Mouse (Mus musculus): Measurements from ENCODE around the gene Rpl5. TPM values are rescaled to one million over a fixed set of nuclear protein-coding genes. Genes with fewer than 3 reads are reported as not detected.
A peak's percentile ranks its signal among the peaks of the same experiment; 100 is the strongest.

Rpl5 gene
- 27.9 and 29.6 TPM in 2 replicates for polyA plus RNA-seq (2015; fragmentation: Nextera tagmentation; extraction: Ambion mirVana)

- WGBS, result 3% methylated on average over 66 of the region's 66 CpGs
- H3K4me3 ChIP-seq (ENCODE audit: low read depth, low read length), result peak within 1 kb of the TSS; percentile 97
- H3K9me3 ChIP-seq (ENCODE audit: low read length), result no peaks in the 10 kb centered on the region
- DNase-seq (ENCODE audit: low spot score) (peak; percentile 98), ATAC-seq (peak; percentile 98)
- H3K4me1 ChIP-seq (ENCODE audit: insufficient read depth, low read depth, low read length), result no peaks in the 10 kb centered on the region; the same call in 1 of the 2 replicates
- H3K36me3 ChIP-seq (ENCODE audit: insufficient read depth, low read length), result peaks cover 8% of the 10 kb centered on the region; the same call in 1 of the 2 replicates
- H3K4me2 ChIP-seq (replicated peaks; ENCODE audit: low read depth, low read length), result peak within 1 kb of the TSS; percentile 66
- H3K27ac ChIP-seq (ENCODE audit: low read length), result peak within 1 kb of the TSS; percentile 82
- H3K27me3 ChIP-seq (replicated peaks; ENCODE audit: insufficient read depth, low read length), result no peaks in the 10 kb centered on the region
- TF ChIP-seq EP300 (IDR thresholded peaks at IDR 0.05) (no peak), CTCF (IDR thresholded peaks at IDR 0.05) (peak; percentile 97)
- peak within 1 kb of the TSS; percentile 96 for H3K9ac ChIP-seq (replicated peaks; ENCODE audit: low read depth)
Observed at GRCm38 (mm10) chr5:107900206-107901013, at the start of gene Rpl5. Gene Rpl5 (plus strand): TSS chr5:107900502.

GRCm38 (mm10) chr5:107853807-107854206 lies 46.5 kb upstream of the Rpl5 start:
- Histone ChIP-seq H3K27me3 (replicated peaks; ENCODE audit: insufficient read depth, low read length) (no peaks in the 10 kb centered on the region), H3K4me1 (ENCODE audit: insufficient read depth, low read depth, low read length) (peaks cover 5% of the 10 kb centered on the region; the same call in 1 of the 2 replicates), H3K9ac (replicated peaks; ENCODE audit: low read depth) (no peak overlapping the region), H3K36me3 (ENCODE audit: insufficient read depth, low read length) (no peaks in the 10 kb centered on the region), H3K27ac (ENCODE audit: low read length) (no peak overlapping the region), H3K4me3 (ENCODE audit: low read depth, low read length) (no peak overlapping the region), H3K4me2 (replicated peaks; ENCODE audit: low read depth, low read length) (peak overlapping the region; percentile 34), H3K9me3 (ENCODE audit: low read length) (no peaks in the 10 kb centered on the region)
- peak; percentile 71 for ATAC-seq
- 11% methylated on average over 6 of the region's 6 CpGs for WGBS
- peak; percentile 80 for DNase-seq (ENCODE audit: low spot score)
- TF ChIP-seq CTCF (IDR thresholded peaks at IDR 0.05), result no peak
- no peak for TF ChIP-seq EP300 (IDR thresholded peaks at IDR 0.05)

- H3K9ac ChIP-seq (replicated peaks; ENCODE audit: low read depth), result no peak overlapping the region
- no peak for ATAC-seq
- 57% methylated on average over 3 of the region's 3 CpGs for WGBS
Observed at GRCm38 (mm10) chr5:107854556-107854955, 45.7 kb upstream of the Rpl5 start.

GRCm38 (mm10) chr5:107855546-107855945 lies 44.8 kb upstream of the Rpl5 start:
- no peak overlapping the region for H3K27ac ChIP-seq (ENCODE audit: low read length)
- no peak for ATAC-seq
- H3K9ac ChIP-seq (replicated peaks; ENCODE audit: low read depth), result no peak overlapping the region
- no peaks in the 10 kb centered on the region for H3K36me3 ChIP-seq (ENCODE audit: insufficient read depth, low read length)
- H3K4me2 ChIP-seq (replicated peaks; ENCODE audit: low read depth, low read length), result no peak overlapping the region
- H3K4me1 ChIP-seq (ENCODE audit: insufficient read depth, low read depth, low read length), result peaks cover 5% of the 10 kb centered on the region; the same call in 1 of the 2 replicates
- H3K27me3 ChIP-seq (replicated peaks; ENCODE audit: insufficient read depth, low read length), result no peaks in the 10 kb centered on the region
- 35% methylated on average over 2 of the region's 2 CpGs for WGBS
- no peak for DNase-seq (ENCODE audit: low spot score)
- no peak overlapping the region for H3K4me3 ChIP-seq (ENCODE audit: low read depth, low read length)
- H3K9me3 ChIP-seq (ENCODE audit: low read length), result no peaks in the 10 kb centered on the region
- TF ChIP-seq EP300 (IDR thresholded peaks at IDR 0.05) (no peak), CTCF (IDR thresholded peaks at IDR 0.05) (no peak)

More at GRCm38 (mm10) chr5:107854556-107854955, 45.7 kb upstream of the Rpl5 start:
- Histone ChIP-seq H3K27ac (ENCODE audit: low read length) (no peak overlapping the region), H3K4me2 (replicated peaks; ENCODE audit: low read depth, low read length) (no peak overlapping the region), H3K36me3 (ENCODE audit: insufficient read depth, low read length) (no peaks in the 10 kb centered on the region), H3K4me3 (ENCODE audit: low read depth, low read length) (no peak overlapping the region), H3K9me3 (ENCODE audit: low read length) (no peaks in the 10 kb centered on the region), H3K27me3 (replicated peaks; ENCODE audit: insufficient read depth, low read length) (no peaks in the 10 kb centered on the region), H3K4me1 (ENCODE audit: insufficient read depth, low read depth, low read length) (peaks cover 5% of the 10 kb centered on the region; the same call in 1 of the 2 replicates)
- no peak for DNase-seq (ENCODE audit: low spot score)
- no peak for TF ChIP-seq EP300 (IDR thresholded peaks at IDR 0.05)
- no peak for TF ChIP-seq CTCF (IDR thresholded peaks at IDR 0.05)

- WGBS, result 53% methylated on average over 2 of the region's 2 CpGs
- Histone ChIP-seq H3K36me3 (ENCODE audit: insufficient read depth, low read length) (no peaks in the 10 kb centered on the region), H3K9ac (replicated peaks; ENCODE audit: low read depth) (no peak overlapping the region), H3K4me3 (ENCODE audit: low read depth, low read length) (no peak overlapping the region), H3K4me2 (replicated peaks; ENCODE audit: low read depth, low read length) (no peak overlapping the region), H3K27me3 (replicated peaks; ENCODE audit: insufficient read depth, low read length) (no peaks in the 10 kb centered on the region), H3K27ac (ENCODE audit: low read length) (no peak overlapping the region), H3K9me3 (ENCODE audit: low read length) (no peaks in the 10 kb centered on the region), H3K4me1 (ENCODE audit: insufficient read depth, low read depth, low read length) (peaks cover 2% of the 10 kb centered on the region; the same call in 1 of the 2 replicates)
- ATAC-seq, result no peak
- peak; percentile 70 for DNase-seq (ENCODE audit: low spot score)
- TF ChIP-seq CTCF (IDR thresholded peaks at IDR 0.05) (peak; percentile 71), EP300 (IDR thresholded peaks at IDR 0.05) (no peak)
Observed at GRCm38 (mm10) chr5:107858963-107859362, 41.3 kb upstream of the Rpl5 start.

DNA sequence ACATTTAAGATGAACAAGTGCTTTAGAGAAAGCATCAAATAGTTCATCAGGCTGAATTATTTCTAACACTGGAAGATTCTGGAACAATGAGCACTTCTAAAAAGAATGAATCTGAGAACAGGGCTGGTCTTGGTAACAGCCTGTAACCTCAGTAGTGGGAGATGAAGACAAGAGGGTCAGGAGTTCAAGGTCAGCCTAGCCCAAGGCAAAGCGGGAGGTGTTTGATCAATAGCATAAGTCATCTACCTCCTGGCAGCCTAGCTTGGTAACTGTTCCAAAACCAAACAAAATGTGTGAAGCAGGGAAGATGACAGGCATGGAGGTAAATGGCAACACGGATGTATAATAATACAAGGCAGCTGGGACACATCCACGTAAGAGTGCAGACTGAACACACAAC lies 36.3 kb upstream of the Rpl5 start:
- H3K36me3 ChIP-seq (ENCODE audit: insufficient read depth, low read length), result no peaks in the 10 kb centered on the region
- no peaks in the 10 kb centered on the region; the same call in 1 of the 2 replicates for H3K4me1 ChIP-seq (ENCODE audit: insufficient read depth, low read depth, low read length)
- no peak overlapping the region for H3K27ac ChIP-seq (ENCODE audit: low read length)
- H3K4me2 ChIP-seq (replicated peaks; ENCODE audit: low read depth, low read length), result no peak overlapping the region
- WGBS, result 71% methylated on average over 3 of the region's 3 CpGs
- no peak overlapping the region for H3K9ac ChIP-seq (replicated peaks; ENCODE audit: low read depth)
- no peaks in the 10 kb centered on the region for H3K27me3 ChIP-seq (replicated peaks; ENCODE audit: insufficient read depth, low read length)
- DNase-seq (ENCODE audit: low spot score) (no peak), ATAC-seq (no peak)
- TF ChIP-seq CTCF (IDR thresholded peaks at IDR 0.05) (no peak), EP300 (IDR thresholded peaks at IDR 0.05) (no peak)
- H3K9me3 ChIP-seq (ENCODE audit: low read length), result no peaks in the 10 kb centered on the region
- H3K4me3 ChIP-seq (ENCODE audit: low read depth, low read length), result no peak overlapping the region

Data from lung, postnatal 0 days (tissue).